Mouse (Mus musculus) forebrain, postnatal 0 days (tissue): ENCODE data around the gene Glis3. TPM values are rescaled to one million over a fixed set of nuclear protein-coding genes. Genes with fewer than 3 reads are reported as not detected.

Experiments
- ATAC-seq: fragments of 200-750 bp; cut with Nextera tagmentation; 2 replicates; pipeline ENCODE4 v1.8.0; 2017; ENCODE audit warnings: mild to moderate bottlenecking, moderate library complexity
- DNase-seq: peaks from one replicate; pipeline ENCODE4 v3.0.0-alpha.2; 2015
- H3K27ac ChIP-seq: fragments of 300-500 bp; sonication (generic); 2 replicates; pipeline ENCODE4 v1.5.1; 2014; ENCODE audit warnings: low read depth, mild to moderate bottlenecking, antibody characterized with exemption, low read length, moderate library complexity, mixed read lengths
- H3K27me3 ChIP-seq: fragments of 300-500 bp; sonication (generic); 2 replicates; pipeline ENCODE4 v1.6.1; 2014; ENCODE audit warnings: mild to moderate bottlenecking, low read length, mixed read lengths; ENCODE audit not compliant: insufficient read depth
- H3K36me3 ChIP-seq: fragments of 300-500 bp; sonication (generic); 2 replicates; pipeline ENCODE4 v1.6.1; 2014; ENCODE audit warnings: mild to moderate bottlenecking, moderate library complexity; ENCODE audit not compliant: insufficient read depth
- H3K4me1 ChIP-seq: fragments of 300-500 bp; sonication (generic); 2 replicates; pipeline ENCODE4 v1.6.1; 2014; ENCODE audit warnings: antibody characterized with exemption; ENCODE audit not compliant: insufficient read depth
- H3K4me2 ChIP-seq: fragments of 300-500 bp; sonication (generic); 2 replicates; pipeline ENCODE4 v1.6.1; 2014; ENCODE audit warnings: low read depth, mild to moderate bottlenecking, moderate library complexity
- H3K4me3 ChIP-seq: fragments of 300-500 bp; sonication (generic); 2 replicates; pipeline ENCODE4 v1.5.1; 2014; ENCODE audit warnings: low read depth, low read length, mixed read lengths
- H3K9ac ChIP-seq: fragments of 300-500 bp; sonication (generic); 2 replicates; pipeline ENCODE4 v1.6.1; 2014; ENCODE audit warnings: mild to moderate bottlenecking
- H3K9me3 ChIP-seq: fragments of 300-500 bp; sonication (generic); 2 replicates; pipeline ENCODE4 v1.6.1; 2016; ENCODE audit warnings: low read length
- CTCF ChIP-seq: sonication (generic); IDR thresholded peaks from 2 replicates; pipeline ENCODE4 v1.5.1; 2016; ENCODE audit warnings: antibody characterized with exemption, control low read depth, low read depth
- WGBS: fragments of 180-500 bp; shearing (Covaris S2); extraction: QIAGEN DNeasy Blood & Tissue Kit; methylation state at CpG from one replicate; pipeline ENCODE4 v1.1.7; 2014; 5-methylcytosine and 5-hydroxymethylcytosine counted together
- polyA plus RNA-seq: library from polyadenylated mRNA; unstranded; fragments of >200 nt; fragmentation: Nextera tagmentation; extraction: Ambion mirVana; gene quantifications from 2 replicates; pipeline ENCODE4 v1.2.1, GENCODE M21; 2015
- total RNA-seq: library from RNA; depleted of rRNA; stranded (reverse); fragments of >200 nt; gene quantifications from 2 replicates; pipeline ENCODE4 v1.2.3, GENCODE M21; 2014

Gene Glis3
- total and polyA plus RNA-seq, 2 experiments from 2014 or later: 0.86 to 8.5 TPM

DNA sequence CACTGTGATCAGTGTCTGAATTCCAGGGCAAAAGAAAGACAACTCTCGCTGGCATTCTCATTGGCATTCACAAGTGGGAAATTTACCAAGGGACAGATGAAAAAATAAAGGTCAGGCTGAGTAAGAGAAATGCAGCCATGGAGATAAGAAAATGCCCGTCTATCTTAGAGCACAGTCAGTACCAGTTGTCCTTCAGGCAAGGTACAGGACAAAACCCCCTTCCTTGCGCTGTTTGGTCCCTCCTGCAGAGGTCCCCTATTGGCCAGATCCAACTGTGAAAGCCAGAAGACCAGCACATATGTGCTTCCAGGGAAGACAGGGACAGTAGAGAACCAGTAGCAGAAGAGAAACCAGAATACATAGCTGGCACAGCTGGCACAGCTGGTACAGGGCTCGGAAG is 79.0 kb downstream of the Glis3 start:
- DNase-seq: no peak

DNA sequence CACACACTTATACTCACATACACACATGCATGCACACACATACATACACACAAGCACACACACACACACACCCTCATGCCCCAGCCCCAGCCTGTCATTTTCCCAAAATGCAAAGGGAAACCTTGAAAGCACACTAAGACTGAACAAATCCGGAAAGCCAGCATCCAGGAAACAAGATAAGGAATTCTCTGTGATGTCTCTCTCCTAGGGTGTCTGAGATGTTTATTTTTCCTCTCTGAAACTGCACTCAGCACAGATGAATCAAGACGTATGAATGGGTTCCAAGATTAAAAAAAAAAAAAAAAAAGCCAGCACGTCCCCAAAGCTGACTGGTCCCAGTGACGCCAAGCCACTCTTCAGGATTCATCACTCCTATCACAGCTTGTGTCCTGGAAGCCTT is 85.7 kb downstream of the Glis3 start:
- WGBS: 43% methylated on average over 4 of the region's 4 CpGs
- no peaks in the 10 kb centered on the region for H3K36me3 ChIP-seq
- DNase-seq (no peak), ATAC-seq (no peak)
- no peaks in the 10 kb centered on the region; the same call in 1 of the 2 replicates for H3K27me3 ChIP-seq
- no peak overlapping the region for H3K9ac ChIP-seq
- no peak for TF ChIP-seq CTCF
- H3K4me3 ChIP-seq: no peak overlapping the region
- H3K27ac ChIP-seq: no peak overlapping the region
- no peaks in the 10 kb centered on the region for H3K4me1 ChIP-seq
- H3K4me2 ChIP-seq: no peak overlapping the region
- H3K9me3 ChIP-seq: no peaks in the 10 kb centered on the region

More for the DNA sequence above, 79.0 kb downstream of the Glis3 start:
- no peak overlapping the region for H3K27ac ChIP-seq
- no peak for ATAC-seq
- no peaks in the 10 kb centered on the region for H3K36me3 ChIP-seq
- no peak overlapping the region for H3K9ac ChIP-seq
- H3K9me3 ChIP-seq: no peaks in the 10 kb centered on the region
- H3K4me2 ChIP-seq: no peak overlapping the region
- H3K4me1 ChIP-seq: no peaks in the 10 kb centered on the region
- no peak overlapping the region for H3K4me3 ChIP-seq
- 89% methylated on average over 4 of the region's 4 CpGs for WGBS
- H3K27me3 ChIP-seq: no peaks in the 10 kb centered on the region
- no peak for TF ChIP-seq CTCF

DNA sequence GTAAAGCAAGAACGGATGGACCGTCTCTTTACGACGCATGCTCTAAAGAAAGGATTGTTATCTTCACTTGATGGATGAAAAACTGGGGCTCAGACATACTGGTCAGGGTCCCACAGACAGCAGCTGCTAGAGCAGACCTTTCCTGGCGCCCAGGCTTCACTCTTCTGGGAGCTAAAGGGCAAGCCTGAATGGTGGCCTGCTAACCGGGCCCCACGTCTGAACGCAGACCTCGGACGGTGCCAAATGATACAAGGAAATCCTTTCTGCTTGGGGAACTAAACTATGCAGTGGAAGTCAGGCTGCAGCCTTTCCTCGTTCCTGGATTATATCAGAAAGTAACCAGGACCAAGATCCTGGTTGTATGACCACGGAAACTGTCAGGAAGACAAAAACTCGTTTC is 86.9 kb downstream of the Glis3 start:
- ATAC-seq (no peak), DNase-seq (no peak)
- TF ChIP-seq CTCF: no peak
- H3K4me2 ChIP-seq: no peak overlapping the region
- H3K27ac ChIP-seq: no peak overlapping the region
- WGBS: 82% methylated on average over 13 of the region's 13 CpGs
- H3K4me3 ChIP-seq: no peak overlapping the region
- no peaks in the 10 kb centered on the region for H3K9me3 ChIP-seq
- H3K27me3 ChIP-seq: no peaks in the 10 kb centered on the region; the same call in 1 of the 2 replicates
- H3K36me3 ChIP-seq: no peaks in the 10 kb centered on the region
- no peak overlapping the region for H3K9ac ChIP-seq
- H3K4me1 ChIP-seq: no peaks in the 10 kb centered on the region

DNA sequence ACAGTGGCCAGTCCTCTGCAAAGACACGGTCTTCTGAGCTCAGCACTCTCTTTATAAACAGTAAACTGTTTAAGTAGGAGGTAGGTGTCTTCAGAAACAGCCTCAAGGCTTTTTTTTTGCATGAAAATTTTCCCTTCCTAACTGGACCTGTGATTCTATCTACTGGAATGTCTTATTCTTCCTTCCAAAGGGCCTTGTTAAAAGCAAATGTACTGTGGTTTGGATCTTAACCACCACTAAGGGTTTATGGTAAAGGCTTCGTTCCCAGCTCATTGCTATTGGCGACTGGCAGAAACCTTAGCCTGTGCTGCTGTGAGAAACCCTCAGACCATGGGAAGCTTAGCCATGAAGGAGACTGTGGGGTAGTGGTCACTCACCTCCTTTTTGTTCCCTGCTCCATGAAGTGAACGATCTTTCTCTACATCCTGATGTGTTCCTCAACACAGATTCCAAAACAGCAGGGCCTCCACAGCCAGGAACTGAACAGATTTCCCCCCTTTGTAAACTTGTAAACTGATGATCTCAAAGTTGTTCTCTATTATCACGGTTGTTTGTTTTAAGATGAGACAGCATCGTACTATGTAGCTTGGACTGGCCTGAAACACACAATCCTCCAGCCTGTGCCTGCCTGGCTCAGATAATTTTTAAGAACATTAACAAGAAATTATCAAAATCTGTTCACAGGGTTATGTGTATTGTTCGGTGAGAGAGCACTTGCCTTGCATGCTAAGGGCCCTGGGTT is 88.0 kb downstream of the Glis3 start:
- Histone ChIP-seq H3K27me3 (no peaks in the 10 kb centered on the region; the same call in 1 of the 2 replicates), H3K4me2 (no peak overlapping the region), H3K36me3 (no peaks in the 10 kb centered on the region), H3K27ac (no peak overlapping the region), H3K9me3 (no peaks in the 10 kb centered on the region), H3K4me3 (no peak overlapping the region), H3K9ac (no peak overlapping the region), H3K4me1 (no peaks in the 10 kb centered on the region)
- 78% methylated on average over 7 of the region's 7 CpGs for WGBS
- DNase-seq (no peak), ATAC-seq (no peak)
- TF ChIP-seq CTCF: no peak

DNA sequence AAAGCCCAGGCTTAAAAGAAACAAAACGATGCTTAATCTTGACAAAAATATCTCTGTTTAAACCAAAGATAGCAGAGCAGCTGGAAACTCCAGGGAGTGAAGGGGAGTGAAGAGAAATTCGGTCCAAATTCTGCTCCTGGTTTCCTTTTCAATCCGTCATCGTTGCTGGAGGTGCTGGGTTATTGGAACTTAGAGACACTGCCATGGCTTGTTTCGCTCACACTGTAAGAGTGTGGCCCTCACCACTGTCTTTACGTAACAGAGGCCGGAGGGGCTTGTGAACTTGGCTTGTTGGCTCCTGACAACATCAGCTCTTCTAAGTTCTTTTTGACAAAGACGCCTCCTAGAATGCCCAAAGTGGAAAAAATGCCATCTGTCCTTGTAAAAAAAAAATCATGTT is 99.4 kb downstream of the Glis3 start:
- Histone ChIP-seq H3K4me1 (peaks cover 7% of the 10 kb centered on the region), H3K4me3 (no peak overlapping the region), H3K27me3 (no peaks in the 10 kb centered on the region), H3K36me3 (no peaks in the 10 kb centered on the region), H3K4me2 (no peak overlapping the region), H3K9me3 (no peaks in the 10 kb centered on the region), H3K27ac (no peak overlapping the region), H3K9ac (no peak overlapping the region)
- DNase-seq (peak; percentile 41), ATAC-seq (no peak)
- 54% methylated on average over 8 of the region's 8 CpGs for WGBS
- no peak for TF ChIP-seq CTCF

DNA sequence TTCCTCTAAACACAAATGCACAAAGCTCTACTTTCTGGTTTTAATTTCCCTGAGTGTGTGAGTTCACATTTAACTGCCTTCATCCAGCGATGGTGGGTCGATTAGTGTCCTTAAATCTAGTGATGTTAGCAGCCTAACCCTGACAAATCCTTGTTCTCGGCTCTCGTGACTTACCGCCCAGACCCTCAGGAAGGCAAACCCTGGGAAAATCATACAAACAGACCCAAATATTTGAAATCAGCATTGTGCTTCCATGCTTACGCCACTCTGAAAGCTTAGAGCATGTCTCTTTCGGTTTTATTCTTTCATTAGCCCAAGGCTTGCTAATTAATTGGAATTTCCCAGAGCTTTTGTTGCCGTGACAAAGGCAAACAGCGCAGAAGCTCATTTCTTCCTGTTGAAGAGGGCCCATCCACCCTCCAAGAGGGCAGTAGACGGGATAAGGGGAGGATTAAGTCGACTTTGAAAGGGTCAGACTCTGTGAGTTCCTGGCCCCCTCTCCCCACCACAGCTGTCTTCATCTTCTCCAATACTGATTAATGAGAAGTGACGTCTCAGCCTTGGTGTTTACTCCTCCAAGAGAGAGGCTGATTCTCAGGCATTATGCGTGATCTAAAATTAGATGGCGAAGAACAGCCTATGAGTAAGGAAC is 100.0 kb downstream of the Glis3 start:
- Histone ChIP-seq H3K27me3 (no peaks in the 10 kb centered on the region), H3K27ac (peak overlapping the region; percentile 62; the same call in 1 of the 2 replicates), H3K9me3 (no peaks in the 10 kb centered on the region), H3K4me1 (peaks cover 7% of the 10 kb centered on the region), H3K36me3 (no peaks in the 10 kb centered on the region), H3K4me2 (0 out of 2 replicates have a peak overlapping the region, but pooled peaks have one; percentile 17), H3K9ac (no peak overlapping the region), H3K4me3 (no peak overlapping the region)
- no peak for TF ChIP-seq CTCF
- peak; percentile 71 for ATAC-seq
- 11% methylated on average over 14 of the region's 14 CpGs for WGBS
- DNase-seq: peak; percentile 43

DNA sequence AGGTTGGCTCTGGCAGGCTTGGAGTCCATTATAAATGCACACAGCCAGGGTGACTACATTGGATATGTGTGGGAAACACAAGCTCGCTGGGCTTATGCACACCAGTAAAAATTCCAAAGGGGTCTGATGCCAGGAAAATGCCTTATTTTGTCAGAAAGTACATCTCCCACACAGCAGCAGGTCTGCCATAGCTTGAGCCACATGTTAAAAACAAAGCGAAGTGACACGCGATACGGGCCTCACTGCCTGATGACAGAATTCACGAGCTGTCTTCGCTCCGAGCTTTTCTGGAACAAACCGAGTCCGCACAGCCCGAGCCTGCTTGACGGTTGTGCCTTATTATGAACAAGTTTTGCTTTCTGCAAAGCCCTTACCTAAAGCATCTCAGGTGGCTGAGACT is 102.9 kb downstream of the Glis3 start:
- peak; percentile 55 for DNase-seq
- H3K9ac ChIP-seq: no peak overlapping the region
- TF ChIP-seq CTCF: no peak
- peaks cover 7% of the 10 kb centered on the region for H3K4me1 ChIP-seq
- peak; percentile 79 for ATAC-seq
- H3K27me3 ChIP-seq: no peaks in the 10 kb centered on the region
- 77% methylated on average over 12 of the region's 12 CpGs for WGBS
- no peaks in the 10 kb centered on the region for H3K36me3 ChIP-seq
- no peaks in the 10 kb centered on the region for H3K9me3 ChIP-seq
- H3K27ac ChIP-seq: 0 out of 2 replicates have a peak overlapping the region, but pooled peaks have one; percentile 35
- H3K4me2 ChIP-seq: no peak overlapping the region
- no peak overlapping the region for H3K4me3 ChIP-seq
